Mouse (Mus musculus) forebrain, embryonic 14.5 days (tissue): ENCODE measurements around the gene Ankrd63. TPM values are rescaled to one million over a fixed set of nuclear protein-coding genes. Genes with fewer than 3 reads are reported as not detected.

Experiments
- ATAC-seq: fragments of 200-750 bp; cut with Nextera tagmentation; 2 replicates; pipeline ENCODE4 v1.8.0; 2017; ENCODE audit warnings: mild to moderate bottlenecking, moderate library complexity
- DNase-seq: peaks from one replicate; pipeline ENCODE4 v3.0.0-alpha.2; 2015; ENCODE audit warnings: low spot score
- H3K27ac ChIP-seq: fragments of 300-500 bp; sonication (generic); 2 replicates; pipeline ENCODE4 v1.5.1; 2014; ENCODE audit warnings: low read depth, mild to moderate bottlenecking, control low read depth, low read length, moderate library complexity
- H3K27me3 ChIP-seq: fragments of 300-500 bp; sonication (generic); replicated peaks from 2 replicates; pipeline ENCODE4 v1.6.1; 2014; ENCODE audit warnings: low read length, control low read depth, mixed read lengths; ENCODE audit not compliant: control insufficient read depth, insufficient read depth
- H3K36me3 ChIP-seq: fragments of 300-500 bp; sonication (generic); 2 replicates; pipeline ENCODE4 v1.6.1; 2014; ENCODE audit warnings: low read length, control low read depth; ENCODE audit not compliant: control insufficient read depth, insufficient read depth
- H3K4me1 ChIP-seq: fragments of 300-500 bp; sonication (generic); 2 replicates; pipeline ENCODE4 v1.6.1; 2014; ENCODE audit warnings: antibody characterized with exemption, low read length, control low read depth; ENCODE audit not compliant: control insufficient read depth, insufficient read depth
- H3K4me2 ChIP-seq: fragments of 300-500 bp; sonication (generic); 2 replicates; pipeline ENCODE4 v1.6.1; 2014; ENCODE audit warnings: mild to moderate bottlenecking, control low read depth, low read length
- H3K4me3 ChIP-seq: fragments of 300-500 bp; sonication (generic); 2 replicates; pipeline ENCODE4 v1.5.1; 2014; ENCODE audit warnings: low read depth, low read length, control low read depth
- H3K9ac ChIP-seq: fragments of 300-500 bp; sonication (generic); 2 replicates; pipeline ENCODE4 v1.6.1; 2014; ENCODE audit warnings: mild to moderate bottlenecking, low read length, control low read depth, moderate library complexity
- H3K9me3 ChIP-seq: fragments of 300-500 bp; sonication (generic); replicated peaks from 2 replicates; pipeline ENCODE4 v1.6.1; 2016; ENCODE audit warnings: low read length, control low read depth, mixed read lengths; ENCODE audit not compliant: control insufficient read depth
- WGBS: fragments of 180-500 bp; shearing (Covaris S2); extraction: QIAGEN DNeasy Blood & Tissue Kit; methylation state at CpG from one replicate; pipeline ENCODE4 v1.1.7; 2014; 5-methylcytosine and 5-hydroxymethylcytosine counted together
- polyA plus RNA-seq: library from polyadenylated mRNA; unstranded; fragments of >200 nt; fragmentation: Nextera tagmentation; extraction: Ambion mirVana; gene quantifications from 2 replicates; pipeline ENCODE4 v1.2.1, GENCODE M21; 2014

Gene Ankrd63
- polyA plus RNA-seq, 1 experiment from 2014 or later = 0.41 TPM

DNA sequence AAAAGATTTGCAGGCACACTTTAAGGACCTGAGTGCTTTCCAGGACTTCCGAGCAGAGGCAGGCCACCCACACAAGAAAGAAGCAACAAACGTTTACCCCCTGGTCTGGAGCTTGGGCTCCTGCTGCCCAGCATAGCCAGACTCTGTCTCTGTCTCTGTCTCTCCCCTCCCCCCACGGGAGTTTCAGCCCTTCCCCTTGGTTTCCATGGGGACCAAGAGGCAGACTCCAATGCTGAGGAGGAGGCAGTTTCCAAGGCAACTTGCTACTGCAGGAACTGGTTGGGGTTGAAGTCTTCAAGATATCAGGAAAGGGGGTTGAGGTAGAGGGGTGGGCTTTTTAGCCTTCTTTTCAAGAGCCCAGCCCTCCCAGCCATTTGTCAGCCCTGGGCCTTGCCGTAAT is 10.5 kb upstream of the Ankrd63 start:
- Histone ChIP-seq H3K4me3 (no peak overlapping the region), H3K27ac (no peak overlapping the region), H3K9me3 (no peaks in the 10 kb centered on the region), H3K9ac (no peak overlapping the region), H3K36me3 (no peaks in the 10 kb centered on the region), H3K27me3 (peaks cover 26% of the 10 kb centered on the region), H3K4me1 (peaks cover 15% of the 10 kb centered on the region), H3K4me2 (no peak overlapping the region)
- DNase-seq (peak; percentile 84), ATAC-seq (peak; percentile 45; the same call in 1 of the 2 replicates)
- WGBS = 27% methylated on average over 4 of the region's 4 CpGs

GRCm38 (mm10) chr2:118713631-118714030 is 9.9 kb upstream of the Ankrd63 start:
- Histone ChIP-seq H3K4me2 (no peak overlapping the region), H3K4me1 (peaks cover 15% of the 10 kb centered on the region), H3K9me3 (no peaks in the 10 kb centered on the region), H3K36me3 (no peaks in the 10 kb centered on the region), H3K4me3 (no peak overlapping the region), H3K27me3 (peaks cover 30% of the 10 kb centered on the region), H3K9ac (no peak overlapping the region), H3K27ac (no peak overlapping the region)
- ATAC-seq (no peak), DNase-seq (no peak)
- WGBS = 93% methylated on average over 6 of the region's 6 CpGs

- H3K27me3 ChIP-seq = peaks cover 47% of the 10 kb centered on the region
- ATAC-seq = peak; percentile 80
- under 1% methylated on average over 36 of the region's 36 CpGs for WGBS
Measured at GRCm38 (mm10) chr2:118711038-118711494, 7.3 kb upstream of the Ankrd63 start.

DNA sequence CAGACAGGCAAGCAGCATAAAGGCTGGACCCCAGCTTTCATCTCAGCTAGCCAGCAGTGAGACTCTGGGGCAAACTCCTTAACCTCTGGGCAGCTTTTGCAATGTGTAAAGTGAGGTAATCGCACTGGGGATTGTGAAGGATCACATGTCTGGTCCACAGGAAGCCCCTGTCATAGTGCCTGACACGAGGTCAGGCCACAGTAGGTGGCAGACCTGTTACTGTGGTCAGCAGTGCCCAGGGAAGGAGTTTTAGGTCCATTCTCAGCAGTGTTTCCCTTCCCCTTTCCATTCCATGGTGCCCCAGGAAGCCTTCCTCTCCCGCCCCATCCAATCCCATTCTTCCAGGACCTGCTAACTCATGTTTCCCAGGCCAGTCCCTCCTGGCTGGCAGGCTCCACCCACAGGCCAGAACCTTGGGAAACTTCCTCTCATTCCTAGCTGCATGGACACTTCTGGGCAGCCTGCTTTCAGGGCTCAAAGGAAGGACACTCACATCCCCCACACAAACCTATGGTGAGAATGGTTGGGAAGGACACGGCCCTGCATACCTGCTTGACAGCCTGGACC is 6.0 kb upstream of the Ankrd63 start:
- ATAC-seq = no peak

More at GRCm38 (mm10) chr2:118711038-118711494, 7.3 kb upstream of the Ankrd63 start:
- Histone ChIP-seq H3K9ac (peak overlapping the region; percentile 53), H3K4me3 (peak overlapping the region; percentile 35), H3K36me3 (no peaks in the 10 kb centered on the region), H3K4me2 (peak overlapping the region; percentile 84), H3K27ac (no peak overlapping the region), H3K4me1 (peaks cover 15% of the 10 kb centered on the region), H3K9me3 (no peaks in the 10 kb centered on the region)
- peak; percentile 84 for DNase-seq

GRCm38 (mm10) chr2:118708472-118708871 is 4.7 kb upstream of the Ankrd63 start:
- 73% methylated on average over 4 of the region's 4 CpGs for WGBS
- Histone ChIP-seq H3K4me2 (no peak overlapping the region), H3K27me3 (peaks cover 73% of the 10 kb centered on the region)

More for the DNA sequence above, 6.0 kb upstream of the Ankrd63 start:
- no peak for DNase-seq
- 44% methylated on average over 4 of the region's 4 CpGs for WGBS
- Histone ChIP-seq H3K27me3 (peaks cover 60% of the 10 kb centered on the region), H3K9ac (no peak overlapping the region), H3K36me3 (no peaks in the 10 kb centered on the region), H3K27ac (no peak overlapping the region), H3K4me1 (peaks cover 15% of the 10 kb centered on the region), H3K9me3 (no peaks in the 10 kb centered on the region), H3K4me3 (no peak overlapping the region), H3K4me2 (no peak overlapping the region)

GRCm38 (mm10) chr2:118706436-118706835 is 2.7 kb upstream of the Ankrd63 start:
- H3K27ac ChIP-seq = peak overlapping the region; percentile 9; the same call in 1 of the 2 replicates
- H3K4me1 ChIP-seq = peaks cover 21% of the 10 kb centered on the region
- 6% methylated on average over 6 of the region's 6 CpGs for WGBS
- no peaks in the 10 kb centered on the region for H3K36me3 ChIP-seq
- ATAC-seq (no peak), DNase-seq (no peak)
- no peak overlapping the region for H3K4me3 ChIP-seq
- no peaks in the 10 kb centered on the region for H3K9me3 ChIP-seq
- no peak overlapping the region for H3K9ac ChIP-seq
- peaks cover 84% of the 10 kb centered on the region for H3K27me3 ChIP-seq
- H3K4me2 ChIP-seq = no peak overlapping the region

More at GRCm38 (mm10) chr2:118708472-118708871, 4.7 kb upstream of the Ankrd63 start:
- peaks cover 16% of the 10 kb centered on the region for H3K4me1 ChIP-seq
- no peak overlapping the region for H3K4me3 ChIP-seq
- H3K27ac ChIP-seq = no peak overlapping the region
- H3K9ac ChIP-seq = no peak overlapping the region
- no peaks in the 10 kb centered on the region for H3K9me3 ChIP-seq
- no peak for ATAC-seq
- no peaks in the 10 kb centered on the region for H3K36me3 ChIP-seq
- DNase-seq = no peak

DNA sequence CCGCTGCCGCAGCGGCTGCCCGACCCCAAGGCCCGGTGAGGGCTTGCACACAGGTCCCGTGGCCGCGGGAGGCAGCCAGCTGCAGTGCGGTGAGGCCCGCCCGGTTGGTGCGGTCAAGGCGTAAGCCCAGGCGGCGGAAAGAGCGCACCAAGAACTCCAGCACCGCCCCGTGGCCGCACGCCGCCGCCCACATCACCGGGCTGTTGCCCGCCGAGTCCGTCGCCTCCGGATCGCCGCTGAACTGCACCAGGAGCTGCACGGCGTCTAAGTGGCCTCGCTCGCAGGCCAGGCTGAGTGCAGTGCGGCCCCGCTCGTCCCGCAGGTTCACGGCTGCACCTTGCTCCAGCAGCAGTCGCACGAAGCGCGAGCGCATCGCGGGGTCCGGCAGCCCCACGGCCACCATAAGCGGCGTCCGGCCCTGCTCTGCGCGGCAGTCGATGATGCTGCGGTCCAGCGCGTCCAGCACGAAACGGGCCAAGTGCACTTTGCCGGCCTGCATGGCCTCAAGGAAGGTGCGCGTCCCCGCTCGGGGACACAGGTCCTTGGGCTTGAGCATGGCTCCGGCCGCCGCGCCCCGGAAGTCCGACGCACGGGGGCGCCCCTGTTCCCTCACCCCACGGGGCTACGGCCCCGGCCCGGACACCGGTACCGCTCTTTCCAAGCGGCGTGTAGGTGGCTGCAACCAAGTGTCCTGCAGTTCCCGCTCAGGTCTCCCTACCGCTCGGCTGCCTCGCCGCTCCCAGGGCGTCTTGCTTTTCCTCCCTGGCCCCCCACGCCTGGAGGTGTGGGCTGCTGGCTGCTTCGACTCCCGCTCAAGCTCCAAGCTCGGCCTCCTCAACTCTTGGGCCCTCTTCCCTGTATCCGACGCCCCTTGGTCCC is 641 bp downstream of the Ankrd63 start:
- ATAC-seq (peak; percentile 37), DNase-seq (no peak)
- Histone ChIP-seq H3K27ac (no peak overlapping the region), H3K4me1 (peaks cover 20% of the 10 kb centered on the region), H3K27me3 (peaks cover 86% of the 10 kb centered on the region), H3K4me3 (peak overlapping the region; percentile 37), H3K9ac (peak overlapping the region; percentile 38), H3K9me3 (no peaks in the 10 kb centered on the region), H3K36me3 (no peaks in the 10 kb centered on the region), H3K4me2 (peak overlapping the region; percentile 69)
- under 1% methylated on average over 86 of the region's 93 CpGs for WGBS

GRCm38 (mm10) chr2:118701971-118702882 is 1.5 kb downstream of the Ankrd63 start:
- peak overlapping the region; percentile 38; the same call in 1 of the 2 replicates for H3K9ac ChIP-seq
- peaks cover 20% of the 10 kb centered on the region for H3K4me1 ChIP-seq
- DNase-seq = no peak
- H3K36me3 ChIP-seq = no peaks in the 10 kb centered on the region
- H3K27ac ChIP-seq = no peak overlapping the region
- peak overlapping the region; percentile 37 for H3K4me3 ChIP-seq
- no peak for ATAC-seq
- H3K9me3 ChIP-seq = no peaks in the 10 kb centered on the region
- peak overlapping the region; percentile 69 for H3K4me2 ChIP-seq
- WGBS = 3% methylated on average over 51 of the region's 51 CpGs
- H3K27me3 ChIP-seq = peaks cover 84% of the 10 kb centered on the region
